Mouse (Mus musculus) thymus, adult 2 months (tissue): Measurements from ENCODE around the gene Phb.

Experiments
- CTCF ChIP-seq: fragments of 200-500 bp; IDR thresholded peaks from 2 replicates; pipeline ENCODE4 v1.5.1; 2012; ENCODE audit warnings: mild to moderate bottlenecking, control low read depth, low read length, moderate library complexity, borderline replicate concordance; ENCODE audit not compliant: control insufficient read depth, poor library complexity, insufficient read depth; ENCODE audit errors: extremely low read depth
- POLR2A ChIP-seq: fragments of 200-500 bp; IDR thresholded peaks from 2 replicates; pipeline ENCODE4 v1.6.1; 2012; ENCODE audit warnings: mild to moderate bottlenecking, low read length, control low read depth, moderate library complexity; ENCODE audit not compliant: control insufficient read depth, poor library complexity, insufficient read depth; ENCODE audit errors: extremely low read depth

- TF ChIP-seq POLR2A: no peak
- TF ChIP-seq CTCF: no peak
Measured at GRCm38 (mm10) chr11:95677925-95678701, 11.4 kb downstream of the Phb start.
